Mouse (Mus musculus) liver, embryonic 14.5 days (tissue): ENCODE measurements around the gene Taok2. TPM values are rescaled to one million over a fixed set of nuclear protein-coding genes. Genes with fewer than 3 reads are reported as not detected.

Source experiments
- ATAC-seq: fragments of 200-750 bp; cut with Nextera tagmentation; 2 replicates; pipeline ENCODE4 v1.8.0; 2017; ENCODE audit warnings: moderate number of reproducible peaks, mild to moderate bottlenecking, moderate library complexity; ENCODE audit not compliant: insufficient read depth
- DNase-seq, 3 experiments: peaks; one replicate each; pipeline ENCODE4 v3.0.0-alpha.2; 2012 to 2013; ENCODE audit warnings: low read depth in 3 of 3, low spot score in 3 of 3
- H3K27ac ChIP-seq: fragments of 300-500 bp; sonication (generic); 2 replicates; pipeline ENCODE4 v1.5.1; 2014; ENCODE audit warnings: moderate library complexity, mild to moderate bottlenecking, control low read depth, inconsistent platforms
- H3K27me3 ChIP-seq: fragments of 300-500 bp; sonication (generic); 2 replicates; pipeline ENCODE4 v1.6.1; 2014; ENCODE audit warnings: mild to moderate bottlenecking, low read length, moderate library complexity; ENCODE audit not compliant: control insufficient read depth, insufficient read depth
- H3K36me3 ChIP-seq: fragments of 300-500 bp; sonication (generic); replicated peaks from 2 replicates; pipeline ENCODE4 v1.6.1; 2014; ENCODE audit warnings: low read depth; ENCODE audit not compliant: control insufficient read depth, insufficient read depth
- H3K4me1 ChIP-seq, 2 experiments: fragments of 200-500 bp in 1 of 2; fragments of 300-500 bp in 1 of 2; sonication (generic) in 1 of 2; replicated peaks; 2 replicates each; pipeline ENCODE4 v1.6.1; 2012 to 2014; ENCODE audit warnings: antibody characterized with exemption in 1 of 2, inconsistent platforms in 1 of 2, low read length in 1 of 2; ENCODE audit not compliant: control insufficient read depth in 2 of 2, insufficient read depth in 2 of 2
- H3K4me2 ChIP-seq: fragments of 300-500 bp; sonication (generic); 2 replicates; pipeline ENCODE4 v1.6.1; 2014; ENCODE audit warnings: low read depth, mild to moderate bottlenecking, control low read depth, moderate library complexity
- H3K4me3 ChIP-seq, 2 experiments: fragments of 200-500 bp in 1 of 2; fragments of 300-500 bp in 1 of 2; sonication (generic) in 1 of 2; 2 replicates each; pipeline ENCODE4 v1.5.1; 2012 to 2014; ENCODE audit warnings: low read depth in 2 of 2, low read length in 2 of 2, mild to moderate bottlenecking in 2 of 2, control low read depth in 1 of 2, inconsistent platforms in 1 of 2, moderate library complexity in 1 of 2; ENCODE audit not compliant: insufficient read depth in 1 of 2
- H3K9ac ChIP-seq: fragments of 300-500 bp; sonication (generic); replicated peaks from 2 replicates; pipeline ENCODE4 v1.6.1; 2014; ENCODE audit warnings: mild to moderate bottlenecking, control low read depth, moderate library complexity
- H3K9me3 ChIP-seq: fragments of 300-500 bp; sonication (generic); 2 replicates; pipeline ENCODE4 v1.6.1; 2016; ENCODE audit warnings: low read length, mixed read lengths; ENCODE audit not compliant: control insufficient read depth
- CTCF ChIP-seq: IDR thresholded peaks from 2 replicates; pipeline ENCODE4 v1.5.1; 2016; ENCODE audit warnings: antibody characterized with exemption, low read depth, control low read depth
- EP300 ChIP-seq: IDR thresholded peaks from 2 replicates; pipeline ENCODE4 v1.6.1; 2016; ENCODE audit warnings: antibody characterized with exemption, low read depth
- WGBS: fragments of 180-500 bp; shearing (Covaris S2); extraction: QIAGEN DNeasy Blood & Tissue Kit; methylation state at CpG from one replicate; pipeline ENCODE4 v1.1.7; 2014; ENCODE audit not compliant: insufficient replicate concordance; 5-methylcytosine and 5-hydroxymethylcytosine counted together
- polyA plus RNA-seq, 2 experiments: library from polyadenylated mRNA; depleted of rRNA in 1 of 2; stranded (reverse) in 1 of 2; unstranded in 1 of 2; fragments of >200 nt; fragmentation: Nextera tagmentation in 1 of 2; extraction: Ambion mirVana in 1 of 2; gene quantifications; 2 replicates each; pipeline versions ENCODE4 v1.2.1 to v1.2.3; 2012 to 2014

Gene Taok2
- polyA plus RNA-seq, 2 experiments = 6.3 to 16.3 TPM

GRCm38 (mm10) chr7:126896912-126897311, 12.4 kb upstream of the Taok2 start:
- TF ChIP-seq EP300 = no peak
- TF ChIP-seq CTCF = no peak
- no peaks in the 10 kb centered on the region for H3K36me3 ChIP-seq
- H3K27me3 ChIP-seq = no peaks in the 10 kb centered on the region
- H3K27ac ChIP-seq = no peak overlapping the region
- H3K4me1 ChIP-seq = peaks cover 4 to 10% of the 10 kb centered on the region in 2 experiments
- peak overlapping the region; percentile 96 for H3K4me2 ChIP-seq
- no peaks in the 10 kb centered on the region for H3K9me3 ChIP-seq
- DNase-seq (no peak), ATAC-seq (no peak)
- H3K4me3 ChIP-seq = no peak overlapping the region
- peak overlapping the region; percentile 87; the same call in 1 of the 2 replicates for H3K9ac ChIP-seq
- 66% methylated on average over 5 of the region's 5 CpGs for WGBS

GRCm38 (mm10) chr7:126888852-126889251, 4.3 kb upstream of the Taok2 start:
- no peak for DNase-seq
- peaks cover 8 to 9% of the 10 kb centered on the region in 2 experiments for H3K4me1 ChIP-seq
- ATAC-seq = no peak
- no peak overlapping the region for H3K4me3 ChIP-seq
- TF ChIP-seq CTCF (peak; percentile 72), EP300 (no peak)
- H3K27ac ChIP-seq = no peak overlapping the region
- H3K27me3 ChIP-seq = no peaks in the 10 kb centered on the region
- WGBS = 53% methylated on average over 7 of the region's 7 CpGs
- H3K4me2 ChIP-seq = no peak overlapping the region
- H3K9ac ChIP-seq = no peak overlapping the region
- H3K9me3 ChIP-seq = no peaks in the 10 kb centered on the region
- H3K36me3 ChIP-seq = no peaks in the 10 kb centered on the region

- no peak overlapping the region for H3K9ac ChIP-seq
- H3K4me3 ChIP-seq = no peak overlapping the region
- no peaks in the 10 kb centered on the region for H3K9me3 ChIP-seq
- no peaks in the 10 kb centered on the region for H3K36me3 ChIP-seq
- H3K4me1 ChIP-seq = peaks cover 15 to 22% of the 10 kb centered on the region in 2 experiments
- no peak overlapping the region for H3K27ac ChIP-seq
- H3K4me2 ChIP-seq = no peak overlapping the region
- no peaks in the 10 kb centered on the region for H3K27me3 ChIP-seq
- WGBS = 80% methylated on average over 5 of the region's 5 CpGs
- DNase-seq (no peak), ATAC-seq (no peak)
- TF ChIP-seq EP300 (no peak), CTCF (no peak)
Observed at GRCm38 (mm10) chr7:126887281-126887680, 2.8 kb upstream of the Taok2 start.

GRCm38 (mm10) chr7:126883731-126884181, 747 bp downstream of the Taok2 start:
- under 1% methylated on average over 15 of the region's 15 CpGs for WGBS
- H3K27ac ChIP-seq = peak overlapping the region; percentile 86
- DNase-seq = no peak
- H3K9me3 ChIP-seq = no peaks in the 10 kb centered on the region
- TF ChIP-seq EP300 = no peak
- TF ChIP-seq CTCF = no peak
- peak overlapping the region; percentile 92 for H3K9ac ChIP-seq
- ATAC-seq = no peak
- H3K4me3 ChIP-seq = peak overlapping the region; percentile 87 to 92
- peak overlapping the region; percentile 100 for H3K4me2 ChIP-seq
- H3K4me1 ChIP-seq = peaks cover 17 to 29% of the 10 kb centered on the region in 2 experiments
- H3K36me3 ChIP-seq = peaks cover 16% of the 10 kb centered on the region
- no peaks in the 10 kb centered on the region for H3K27me3 ChIP-seq

- DNase-seq (no peak), ATAC-seq (no peak)
- H3K27me3 ChIP-seq = no peaks in the 10 kb centered on the region
- H3K36me3 ChIP-seq = peaks cover 40% of the 10 kb centered on the region
- no peak for TF ChIP-seq EP300
- TF ChIP-seq CTCF = no peak
- peak overlapping the region; percentile 16; the same call in 1 of the 2 replicates for H3K4me2 ChIP-seq
- no peaks in the 10 kb centered on the region for H3K9me3 ChIP-seq
- no peak overlapping the region for H3K27ac ChIP-seq
- WGBS = 36% methylated on average over 6 of the region's 6 CpGs
- peaks cover 17 to 29% of the 10 kb centered on the region in 2 experiments for H3K4me1 ChIP-seq
- no peak overlapping the region for H3K4me3 ChIP-seq
- H3K9ac ChIP-seq = no peak overlapping the region
Observed at GRCm38 (mm10) chr7:126881040-126881439, 3.5 kb downstream of the Taok2 start.
